Mouse (Mus musculus) brain, adult 10 weeks (tissue): ENCODE results near the gene Selenok. TPM values are rescaled to one million over a fixed set of nuclear protein-coding genes. Genes with fewer than 3 reads are reported as not detected.

ENCODE experiments used
- polyA plus RNA-seq: library from polyadenylated mRNA; stranded (reverse); fragments of 350-450 nt; fragmentation: Illumina TruSeq; extraction: RNeasy Lipid Tissue Mini Kit (QIAGEN cat#74804); gene quantifications from one replicate; pipeline ENCODE4 v1.2.3, GENCODE M21; 2015; ENCODE audit warnings: low read depth, low replicate concordance

Gene Selenok
- polyA plus RNA-seq = 325 TPM

GRCm38 (mm10) chr14:29968075-29968821 is at the start of gene Selenok:
Selenok (plus strand) TSS chr14:29968308.

GRCm38 (mm10) chr14:29978254-29979204 is 10.4 kb downstream of the Selenok start, which contains the start of gene Actr8:
Actr8 (plus strand) TSS chr14:29978337.

GRCm38 (mm10) chr14:30008733-30009575 is 40.8 kb downstream of the Selenok start, which contains the start of the genes Il17rb and Chdh:
Il17rb (minus strand) TSS chr14:30008896.
Chdh (plus strand) TSS chr14:30009023.

Other genes with a start within 250 kb of the Selenok start
- gene Cacna2d3, start 246.4 kb upstream of the Selenok start, polyA plus RNA-seq = 70.2 TPM
- 53.0 TPM for gene Actr8, start 10.0 kb downstream of the Selenok start, polyA plus RNA-seq
- 2.0 TPM for gene Il17rb, start 40.6 kb downstream of the Selenok start, polyA plus RNA-seq
- gene Chdh, start 40.7 kb downstream of the Selenok start, polyA plus RNA-seq = 2.6 TPM